Mouse (Mus musculus): ENCODE measurements around the gene Krtap6-2. TPM values are rescaled to one million over a fixed set of nuclear protein-coding genes. Genes with fewer than 3 reads are reported as not detected.

The Krtap6-2 gene
- polyA plus RNA-seq (2016; fragmentation: Nextera tagmentation; extraction: Ambion mirVana) = not detected in 2 replicates

DNA sequence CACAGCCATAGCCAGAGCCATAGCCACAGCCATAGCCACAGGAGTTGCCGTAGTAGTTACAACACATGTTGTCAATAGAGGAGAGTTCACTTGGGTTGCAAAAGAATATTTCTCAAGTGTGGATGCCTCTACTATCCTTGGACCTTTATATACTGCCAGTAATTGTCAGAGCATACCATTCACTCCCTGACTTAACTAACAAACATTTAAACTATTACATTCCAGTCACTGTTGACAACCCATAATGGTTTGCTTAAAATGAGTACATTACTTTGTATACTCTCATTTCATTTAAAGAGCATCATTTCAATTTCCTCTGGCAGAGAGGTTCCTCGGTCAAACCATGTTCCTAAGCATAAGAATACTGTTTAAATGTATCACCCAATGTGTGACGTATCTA lies at the start of gene Krtap6-2:
TSS of gene Krtap6-2 (minus strand) at position 101 of the 400 bp plus-strand sequence.
- Histone ChIP-seq H3K36me3 (no peaks in the 10 kb centered on the region), H3K4me2 (replicated peaks) (no peak within 1 kb of the TSS), H3K9ac (replicated peaks) (no peak within 1 kb of the TSS), H3K27me3 (peaks cover 13% of the 10 kb centered on the region; the same call in 1 of the 2 replicates), H3K4me1 (no peaks in the 10 kb centered on the region), H3K4me3 (no peak within 1 kb of the TSS), H3K27ac (replicated peaks) (no peak within 1 kb of the TSS), H3K9me3 (no peaks in the 10 kb centered on the region)
- ATAC-seq (ENCODE audit: low FRiP score, low read depth) = no peak
- 93% methylated on average over 3 of the region's 3 CpGs for WGBS

DNA sequence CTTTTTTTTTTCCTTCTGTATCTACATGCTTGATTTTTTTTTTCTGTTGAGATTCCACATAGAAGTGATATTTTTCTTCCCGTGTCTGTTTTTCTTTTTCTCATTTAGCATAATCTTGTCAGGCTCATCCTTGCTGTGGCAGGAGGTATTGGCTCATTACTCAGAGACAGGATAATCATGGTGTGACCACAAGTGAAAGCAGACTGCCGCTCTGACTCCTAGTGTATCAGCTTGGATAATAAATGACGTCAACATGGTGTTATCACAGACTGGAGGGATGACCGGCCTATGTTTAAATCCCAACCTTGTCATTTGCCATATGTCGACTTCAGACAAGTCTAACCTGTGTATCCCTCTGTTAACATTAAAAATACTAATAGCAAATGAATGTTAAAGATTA lies 41.3 kb upstream of the Krtap6-2 start:
- WGBS = 87% methylated on average over 5 of the region's 5 CpGs
- H3K9me3 ChIP-seq = no peaks in the 10 kb centered on the region
- no peak overlapping the region for H3K9ac ChIP-seq (replicated peaks)
- H3K27ac ChIP-seq (replicated peaks) = no peak overlapping the region
- no peaks in the 10 kb centered on the region for H3K36me3 ChIP-seq
- ATAC-seq (ENCODE audit: low FRiP score, low read depth) = no peak
- no peak overlapping the region for H3K4me2 ChIP-seq (replicated peaks)
- H3K27me3 ChIP-seq = no peaks in the 10 kb centered on the region
- no peak overlapping the region for H3K4me3 ChIP-seq
- H3K4me1 ChIP-seq = 0 out of 2 replicates have a peak, but pooled peaks cover 2% of the 10 kb centered on the region

DNA sequence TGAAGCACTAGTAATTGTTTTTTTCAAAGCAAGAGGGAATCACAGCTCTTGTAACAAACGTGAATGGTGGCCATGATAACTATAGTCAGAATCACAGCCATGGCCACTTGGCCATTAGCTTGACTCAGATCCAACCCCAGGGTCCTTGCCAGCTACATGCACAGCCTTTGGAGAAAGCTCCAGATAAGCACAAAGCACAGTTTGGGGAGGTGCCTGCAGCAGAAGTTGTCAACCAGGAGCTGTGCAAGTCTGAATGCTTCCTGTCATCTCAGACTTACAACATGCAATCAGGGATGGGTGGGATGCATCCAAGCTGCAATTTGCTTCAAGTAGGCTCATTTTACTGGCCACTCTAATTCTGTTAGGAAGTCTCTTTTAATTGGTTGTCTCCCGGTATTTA lies 9.7 kb upstream of the Krtap6-2 start:
- Histone ChIP-seq H3K36me3 (no peaks in the 10 kb centered on the region), H3K27ac (replicated peaks) (no peak overlapping the region), H3K9ac (replicated peaks) (no peak overlapping the region), H3K9me3 (no peaks in the 10 kb centered on the region), H3K27me3 (no peaks in the 10 kb centered on the region), H3K4me2 (replicated peaks) (no peak overlapping the region), H3K4me3 (no peak overlapping the region), H3K4me1 (no peaks in the 10 kb centered on the region)
- no peak for ATAC-seq (ENCODE audit: low FRiP score, low read depth)
- WGBS = 77% methylated on average over 2 of the region's 2 CpGs

DNA sequence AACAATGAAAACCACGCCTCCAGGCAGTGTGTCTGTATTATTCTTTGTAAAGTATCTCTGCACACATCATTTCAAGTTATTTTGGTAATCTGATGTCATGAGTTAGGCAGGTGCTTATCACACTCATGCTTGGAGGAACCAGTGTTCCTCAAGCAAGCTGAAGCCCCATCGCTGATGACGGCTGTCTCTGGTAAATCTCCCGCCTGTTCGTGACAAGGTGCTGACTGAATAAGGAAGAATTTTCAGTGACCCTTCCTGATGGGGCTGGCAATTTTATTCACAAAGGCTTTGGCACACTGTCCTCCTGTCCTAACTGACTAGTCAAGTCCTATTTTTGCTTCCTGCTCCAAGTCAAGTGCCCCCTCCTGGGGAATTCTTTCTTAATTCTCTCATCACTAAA lies 5.4 kb upstream of the Krtap6-2 start:
- no peak for ATAC-seq (ENCODE audit: low FRiP score, low read depth)
- no peaks in the 10 kb centered on the region for H3K4me1 ChIP-seq
- H3K4me2 ChIP-seq (replicated peaks) = no peak overlapping the region
- H3K27me3 ChIP-seq = no peaks in the 10 kb centered on the region
- no peaks in the 10 kb centered on the region for H3K36me3 ChIP-seq
- H3K9me3 ChIP-seq = no peaks in the 10 kb centered on the region
- 90% methylated on average over 5 of the region's 5 CpGs for WGBS
- no peak overlapping the region for H3K9ac ChIP-seq (replicated peaks)
- no peak overlapping the region for H3K4me3 ChIP-seq
- H3K27ac ChIP-seq (replicated peaks) = no peak overlapping the region

DNA sequence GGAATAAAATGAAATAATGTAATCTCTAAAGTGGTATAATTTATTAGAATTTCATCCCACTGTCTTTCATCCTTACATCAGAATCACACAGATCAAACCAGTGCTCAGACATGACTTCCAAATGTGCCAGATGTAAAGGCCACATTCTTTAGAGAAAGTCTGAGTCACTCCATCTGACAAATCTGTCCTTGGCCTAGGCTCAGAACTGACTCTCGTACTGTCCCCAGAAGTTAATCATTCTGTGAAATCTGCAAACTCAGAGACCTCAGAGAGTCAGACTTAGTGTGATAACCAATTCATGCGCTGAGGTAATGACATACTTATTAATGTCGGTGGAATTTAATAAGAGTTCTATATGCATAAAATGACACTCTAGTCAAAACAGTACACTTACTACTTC lies 3.6 kb downstream of the Krtap6-2 start:
- 90% methylated on average over 3 of the region's 3 CpGs for WGBS
- ATAC-seq (ENCODE audit: low FRiP score, low read depth) = no peak

DNA sequence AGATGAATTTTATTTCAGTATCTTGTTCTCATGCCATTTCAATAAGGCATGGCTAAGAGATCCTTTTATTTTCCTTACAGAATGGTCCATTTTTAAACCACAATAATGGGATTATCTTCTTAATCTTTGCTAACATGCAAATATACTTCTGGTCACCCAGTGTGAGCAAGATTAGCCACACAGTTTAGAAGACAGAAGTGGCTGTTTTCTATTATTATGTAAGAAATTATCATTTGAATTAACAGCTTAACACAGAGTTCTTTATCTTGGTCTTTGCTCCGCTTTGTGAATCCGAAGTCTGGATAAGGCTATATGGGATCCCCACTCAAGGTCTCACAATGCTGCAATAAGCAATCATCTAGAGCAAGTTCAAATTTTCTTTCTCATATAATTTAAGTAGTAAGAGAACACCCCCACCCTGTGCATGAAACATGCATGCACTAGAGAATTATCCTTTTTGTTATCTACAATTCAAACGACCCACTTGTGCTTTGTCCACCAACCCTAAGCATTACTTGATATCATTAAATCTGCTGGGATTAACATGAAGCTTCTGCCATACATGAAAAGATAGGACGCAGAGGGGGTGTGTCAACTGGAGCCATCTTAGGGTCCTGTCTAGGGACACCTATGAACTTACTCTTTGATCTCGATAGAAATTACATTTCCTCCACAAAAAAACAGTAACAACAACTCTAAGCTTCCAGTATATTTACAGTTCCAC lies 9.4 kb downstream of the Krtap6-2 start:
- Histone ChIP-seq H3K9ac (replicated peaks) (no peak overlapping the region), H3K27me3 (peaks cover 20% of the 10 kb centered on the region), H3K4me1 (0 out of 2 replicates have a peak, but pooled peaks cover 3% of the 10 kb centered on the region), H3K9me3 (no peaks in the 10 kb centered on the region), H3K4me2 (replicated peaks) (no peak overlapping the region), H3K36me3 (no peaks in the 10 kb centered on the region), H3K27ac (replicated peaks) (peak overlapping the region; percentile 20; the same call in 1 of the 2 replicates), H3K4me3 (no peak overlapping the region)
- ATAC-seq (ENCODE audit: low FRiP score, low read depth) = peak; percentile 92
- 24% methylated on average over 5 of the region's 5 CpGs for WGBS

More for the DNA sequence above, 3.6 kb downstream of the Krtap6-2 start:
- no peak overlapping the region for H3K27ac ChIP-seq (replicated peaks)
- H3K4me1 ChIP-seq = no peaks in the 10 kb centered on the region
- no peak overlapping the region for H3K9ac ChIP-seq (replicated peaks)
- no peaks in the 10 kb centered on the region for H3K36me3 ChIP-seq
- H3K27me3 ChIP-seq = peaks cover 25% of the 10 kb centered on the region
- H3K9me3 ChIP-seq = no peaks in the 10 kb centered on the region
- H3K4me2 ChIP-seq (replicated peaks) = no peak overlapping the region
- H3K4me3 ChIP-seq = no peak overlapping the region

DNA sequence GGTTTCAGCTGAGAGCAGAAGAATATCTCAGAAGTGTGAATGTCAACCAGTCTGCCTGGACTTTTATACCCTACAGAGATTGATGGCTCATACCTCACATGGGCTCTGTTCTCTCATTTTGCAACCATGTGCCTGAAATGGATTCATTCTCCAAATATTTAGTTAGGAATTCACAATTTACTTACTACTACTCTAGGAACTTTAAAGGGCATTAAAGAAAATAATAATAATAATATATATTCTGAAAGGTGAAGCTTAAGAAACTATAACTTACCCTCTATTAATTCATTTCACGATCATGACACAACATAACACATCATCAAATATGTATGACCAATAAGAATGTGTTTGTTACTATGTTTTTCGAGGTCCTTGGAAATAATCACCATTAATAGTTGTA lies 16.1 kb downstream of the Krtap6-2 start, which contains the start of gene Krtap21-1:
TSS of gene Krtap21-1 (minus strand) at position 101 of the 400 bp plus-strand sequence.
- H3K4me2 ChIP-seq (replicated peaks) = no peak within 1 kb of the TSS
- ATAC-seq (ENCODE audit: low FRiP score, low read depth) = no peak
- 82% methylated on average over 2 of the region's 2 CpGs for WGBS
- H3K9ac ChIP-seq (replicated peaks) = no peak within 1 kb of the TSS
- H3K4me1 ChIP-seq = no peaks in the 10 kb centered on the region
- no peaks in the 10 kb centered on the region for H3K36me3 ChIP-seq
- no peaks in the 10 kb centered on the region for H3K9me3 ChIP-seq
- no peak within 1 kb of the TSS for H3K4me3 ChIP-seq
- no peak within 1 kb of the TSS for H3K27ac ChIP-seq (replicated peaks)
- peaks cover 8% of the 10 kb centered on the region for H3K27me3 ChIP-seq

DNA sequence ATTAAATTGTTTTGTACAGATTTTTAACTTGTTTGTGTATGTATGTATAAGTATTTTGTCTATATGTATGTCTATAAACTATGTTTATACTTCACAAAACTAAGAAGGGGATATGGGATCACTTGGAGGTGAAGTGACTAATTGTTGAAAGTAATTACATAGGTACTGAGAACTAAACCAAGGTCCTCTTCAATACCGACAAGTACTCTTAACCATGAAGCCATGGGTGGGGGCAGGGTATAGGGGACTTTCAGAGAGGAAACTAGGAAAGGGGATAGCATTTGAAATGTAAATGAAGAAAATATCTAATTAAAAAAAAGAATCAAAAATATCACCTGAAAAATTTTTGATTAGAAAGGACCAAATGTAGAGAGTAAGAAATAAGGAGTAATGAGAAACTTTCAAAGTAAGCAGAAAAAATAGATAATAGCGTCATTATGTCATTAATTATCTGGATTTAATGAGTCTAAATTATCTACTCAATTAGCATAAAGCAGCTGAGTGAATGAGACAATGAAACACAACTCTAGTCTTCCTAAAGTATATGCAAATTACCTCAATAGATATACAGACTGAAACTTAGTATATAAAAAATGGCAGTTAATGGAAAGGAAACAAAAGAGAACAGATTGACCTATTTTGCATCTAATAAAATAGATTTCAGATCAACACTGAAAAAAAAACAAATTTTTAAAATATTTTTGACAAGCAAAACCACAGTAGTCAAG lies 47.0 kb downstream of the Krtap6-2 start:
- H3K27me3 ChIP-seq = no peaks in the 10 kb centered on the region
- H3K9me3 ChIP-seq = no peaks in the 10 kb centered on the region
- H3K4me1 ChIP-seq = no peaks in the 10 kb centered on the region
- no peaks in the 10 kb centered on the region for H3K36me3 ChIP-seq
- peak; percentile 68 for ATAC-seq (ENCODE audit: low FRiP score, low read depth)
- H3K4me2 ChIP-seq (replicated peaks) = no peak overlapping the region
- no peak overlapping the region for H3K27ac ChIP-seq (replicated peaks)
- no peak overlapping the region for H3K4me3 ChIP-seq
- H3K9ac ChIP-seq (replicated peaks) = no peak overlapping the region
- WGBS = 84% methylated on average over 2 of the region's 2 CpGs

Other genes with a start within 250 kb of the Krtap6-2 start
- gene 1110057P08Rik, start 245.4 kb downstream of the Krtap6-2 start, polyA plus RNA-seq (2016; fragmentation: Nextera tagmentation; extraction: Ambion mirVana) = not detected in 2 replicates
- gene Krtap20-2, start 214.2 kb downstream of the Krtap6-2 start, polyA plus RNA-seq (2016; fragmentation: Nextera tagmentation; extraction: Ambion mirVana) = not detected in 2 replicates
- not detected in 2 replicates for gene Krtap21-1, start 16.2 kb downstream of the Krtap6-2 start, polyA plus RNA-seq (2016; fragmentation: Nextera tagmentation; extraction: Ambion mirVana)
- not detected in 2 replicates for gene Krtap8-1, start 67.8 kb upstream of the Krtap6-2 start, polyA plus RNA-seq (2016; fragmentation: Nextera tagmentation; extraction: Ambion mirVana)
- gene Krtap7-1, start 88.2 kb upstream of the Krtap6-2 start, polyA plus RNA-seq (2016; fragmentation: Nextera tagmentation; extraction: Ambion mirVana) = not detected in 2 replicates
- gene Krtap11-1, start 151.1 kb upstream of the Krtap6-2 start, polyA plus RNA-seq (2016; fragmentation: Nextera tagmentation; extraction: Ambion mirVana) = not detected in 2 replicates